Mouse (Mus musculus) cortical plate, adult 2 months (tissue): ENCODE measurements around the gene Skor1.

Experiments used
- CTCF ChIP-seq: fragments of 200-500 bp; IDR thresholded peaks from 2 replicates; pipeline ENCODE4 v1.5.1; 2011; ENCODE audit warnings: mild to moderate bottlenecking, control low read depth, low read length; ENCODE audit not compliant: insufficient read depth; ENCODE audit errors: extremely low read depth
- POLR2A ChIP-seq: fragments of 200-500 bp; IDR thresholded peaks from 2 replicates; pipeline ENCODE4 v1.6.1; 2011; ENCODE audit warnings: mild to moderate bottlenecking, low read length, control low read depth; ENCODE audit not compliant: insufficient read depth; ENCODE audit errors: extremely low read depth

GRCm38 (mm10) chr9:63140211-63140610 lies 8.6 kb downstream of the Skor1 start:
- TF ChIP-seq CTCF (no peak), POLR2A (no peak)
